Mouse (Mus musculus): Measurements from ENCODE around the gene Sult1d1.

DNA sequence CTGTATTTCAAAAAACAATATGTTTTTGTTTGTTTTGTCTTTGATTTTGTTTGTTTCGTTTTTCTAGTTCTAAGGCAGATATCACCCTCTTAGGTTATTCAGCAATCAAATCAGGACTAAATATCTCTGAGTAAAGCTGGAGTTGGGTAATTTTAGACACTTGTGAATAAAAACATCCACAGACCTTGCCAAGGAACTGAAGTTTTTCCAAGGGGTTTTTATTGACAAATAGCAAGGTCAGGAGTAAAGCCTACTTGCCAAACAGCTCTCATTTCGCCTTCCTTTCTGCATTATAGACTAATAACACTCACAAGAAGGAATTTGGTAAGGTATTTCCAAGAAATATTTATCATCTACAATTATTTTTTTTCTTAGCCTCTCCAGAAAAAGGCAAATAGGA, 29.1 kb upstream of the Sult1d1 start:
- TF ChIP-seq CTCF (IDR thresholded peaks at IDR 0.05) (no peak), EP300 (IDR thresholded peaks at IDR 0.05; ENCODE audit: insufficient read depth, low read depth, low read length) (no peak), POLR2A (IDR thresholded peaks at IDR 0.05; ENCODE audit: insufficient read depth, low read depth, low read length) (no peak)
